Mouse (Mus musculus) heart, adult 11 months (tissue): ENCODE measurements around the gene Ltbp1.

Experiments used
- DNase-seq: peaks from one replicate; pipeline ENCODE4 v3.0.0; 2022

Gene Ltbp1

GRCm38 (mm10) chr17:75179001-75179400 lies 173.6 kb downstream of the Ltbp1 start:
- peak; percentile 73 for DNase-seq

DNA sequence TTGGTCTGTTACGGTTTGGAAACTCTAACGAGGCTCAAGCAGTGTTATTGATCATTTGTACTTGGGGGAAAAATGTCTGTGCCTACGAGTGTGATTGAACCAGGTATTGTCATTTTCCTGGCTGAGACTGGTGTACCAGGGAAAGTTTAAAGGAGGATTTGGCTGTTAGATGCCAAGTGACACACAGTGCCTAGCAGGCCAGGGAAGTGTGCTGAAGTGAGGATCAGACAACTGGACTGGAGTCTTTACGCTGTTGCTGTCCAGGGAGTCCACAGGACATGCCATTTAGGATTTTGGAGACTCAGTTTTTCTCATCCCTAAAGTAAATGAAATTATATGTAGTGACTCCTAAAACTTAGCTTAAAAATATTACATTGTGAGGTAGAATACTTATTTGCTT lies 174.9 kb downstream of the Ltbp1 start:
- peak; percentile 66 for DNase-seq

DNA sequence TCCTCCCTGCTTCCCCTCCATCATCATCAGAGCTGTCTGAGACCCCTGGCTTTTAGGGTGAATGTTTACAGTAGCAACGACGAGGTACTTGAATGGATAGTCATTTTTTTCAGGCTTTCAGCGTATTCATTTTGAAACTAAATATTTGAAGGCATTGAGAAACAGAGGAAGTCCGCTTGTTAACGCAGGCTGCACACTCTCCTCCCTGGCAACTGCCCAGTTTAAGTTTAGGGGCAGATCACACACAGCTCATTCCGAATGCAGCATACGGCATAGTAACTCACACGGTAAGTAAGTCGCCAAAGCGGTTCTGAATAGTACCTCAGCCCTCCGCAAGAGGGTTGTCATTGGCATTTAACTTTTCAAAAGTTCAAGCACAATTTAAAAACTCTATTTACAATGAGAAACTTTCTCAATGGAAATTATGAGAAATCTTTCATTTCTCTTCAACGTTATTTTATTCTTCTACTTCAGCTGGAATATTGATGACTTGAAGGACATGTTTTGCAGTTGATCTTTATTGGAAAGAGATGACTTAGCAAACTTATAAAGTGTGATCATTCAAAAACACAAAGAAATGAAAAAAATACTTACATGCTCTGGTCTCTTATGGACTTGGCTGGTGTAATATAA lies 175.7 kb downstream of the Ltbp1 start:
- peak; percentile 81 for DNase-seq

GRCm38 (mm10) chr17:75182319-75183001 lies 177.1 kb downstream of the Ltbp1 start:
- DNase-seq, result peak; percentile 66

GRCm38 (mm10) chr17:75186732-75187509 lies 181.6 kb downstream of the Ltbp1 start:
- DNase-seq, result peak; percentile 64

DNA sequence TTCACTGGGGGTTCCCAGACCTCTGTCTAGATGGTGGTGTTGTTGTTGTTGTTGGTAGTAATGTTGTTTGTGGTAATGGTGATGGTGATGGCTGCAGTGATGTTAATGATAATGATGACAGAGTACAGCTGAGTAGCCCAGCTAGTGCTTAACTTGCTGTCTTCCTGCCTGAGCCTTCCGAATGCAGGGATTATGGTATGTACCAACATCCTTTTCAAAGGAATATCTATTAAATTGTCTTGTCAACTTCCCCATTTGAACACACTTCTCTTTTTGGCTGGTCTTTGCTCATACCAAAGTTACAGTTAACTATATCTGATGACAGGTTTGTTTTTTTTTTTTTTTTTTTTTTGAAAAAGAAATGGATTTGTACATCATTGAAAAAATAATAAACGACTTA lies 191.6 kb downstream of the Ltbp1 start:
- DNase-seq, result peak; percentile 80

DNA sequence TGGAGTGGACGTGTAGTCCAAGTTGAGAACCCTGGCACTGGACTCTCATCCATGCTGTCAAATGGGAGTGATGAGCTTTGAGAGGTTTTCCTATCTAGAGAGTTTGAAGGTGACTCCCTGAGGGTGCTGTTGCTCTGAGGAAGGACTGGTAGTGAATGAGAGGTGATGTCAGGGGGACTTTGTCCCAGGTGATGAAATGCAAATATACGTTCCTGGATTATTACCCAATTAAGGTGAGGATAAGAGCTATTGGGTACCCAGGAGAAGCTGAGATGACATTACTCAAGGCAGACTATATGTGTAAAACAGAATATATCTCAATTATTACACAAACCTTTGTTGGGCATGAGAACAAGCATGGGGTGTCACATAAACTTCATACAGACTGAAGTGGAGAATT lies 193.4 kb downstream of the Ltbp1 start:
- no peak for DNase-seq

DNA sequence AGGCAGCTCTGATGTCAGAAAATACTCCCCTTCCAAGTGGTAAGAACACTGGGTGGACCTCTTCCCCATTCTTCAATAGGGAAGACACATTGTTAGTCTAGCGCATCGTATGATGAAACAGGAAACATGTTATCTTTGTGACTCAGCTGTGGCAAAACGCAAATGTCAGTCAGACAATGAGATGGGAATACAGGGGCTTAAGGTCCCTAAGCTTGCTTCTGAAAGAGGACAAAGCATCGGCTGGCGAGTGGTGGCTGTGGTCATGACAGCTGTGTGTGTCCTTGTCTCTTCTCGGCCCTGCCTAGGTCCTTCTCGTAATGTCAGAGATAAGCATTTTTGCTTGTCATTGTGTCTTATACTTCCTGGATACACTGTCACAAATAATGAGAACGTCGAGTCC lies 194.3 kb downstream of the Ltbp1 start:
- peak; percentile 88 for DNase-seq

GRCm38 (mm10) chr17:75202314-75202713 lies 196.9 kb downstream of the Ltbp1 start:
- no peak for DNase-seq

GRCm38 (mm10) chr17:75204065-75204464 lies 198.7 kb downstream of the Ltbp1 start:
- no peak for DNase-seq

DNA sequence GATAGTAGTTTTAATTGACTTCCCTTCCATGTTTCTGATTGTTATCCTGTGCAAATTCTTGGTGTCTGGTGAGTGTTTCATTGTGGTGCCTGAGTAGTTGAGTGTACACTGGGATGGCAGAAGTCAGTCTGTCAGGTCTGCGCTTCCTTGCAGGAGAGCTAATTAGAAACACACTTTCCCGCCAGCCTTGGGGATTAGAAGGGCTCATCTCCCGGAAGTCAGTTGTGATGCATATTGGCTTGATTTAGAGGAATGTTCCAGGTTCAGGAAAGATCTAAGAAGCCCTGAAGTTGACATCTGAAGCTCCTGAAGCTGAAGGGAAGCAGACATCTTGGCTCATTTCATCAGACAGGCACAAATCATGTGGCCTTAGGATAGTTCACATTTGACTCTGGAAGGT lies 200.9 kb downstream of the Ltbp1 start:
- no peak for DNase-seq

GRCm38 (mm10) chr17:75208164-75208698 lies 202.9 kb downstream of the Ltbp1 start:
- no peak for DNase-seq

DNA sequence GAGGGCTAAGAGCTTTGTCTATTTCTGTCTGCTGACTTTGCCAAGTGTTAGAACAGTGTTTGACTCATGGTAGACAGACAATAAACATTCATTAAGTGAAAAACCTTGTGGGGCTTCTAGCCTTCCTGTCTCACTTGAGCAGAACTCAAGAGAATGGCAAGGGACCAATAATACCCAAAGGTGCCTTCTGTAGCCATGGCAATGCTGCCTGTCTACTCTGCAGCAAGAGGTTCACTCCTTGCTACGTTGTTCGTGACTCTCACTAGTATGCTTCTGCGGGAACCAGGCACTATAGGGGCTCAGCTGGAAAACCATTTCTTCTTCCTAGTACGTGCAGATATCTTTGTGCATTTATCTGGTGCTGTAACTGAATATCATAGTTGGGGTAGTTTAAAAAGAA lies 205.2 kb downstream of the Ltbp1 start:
- DNase-seq, result no peak

GRCm38 (mm10) chr17:75216362-75216761 lies 211.0 kb downstream of the Ltbp1 start:
- no peak for DNase-seq

DNA sequence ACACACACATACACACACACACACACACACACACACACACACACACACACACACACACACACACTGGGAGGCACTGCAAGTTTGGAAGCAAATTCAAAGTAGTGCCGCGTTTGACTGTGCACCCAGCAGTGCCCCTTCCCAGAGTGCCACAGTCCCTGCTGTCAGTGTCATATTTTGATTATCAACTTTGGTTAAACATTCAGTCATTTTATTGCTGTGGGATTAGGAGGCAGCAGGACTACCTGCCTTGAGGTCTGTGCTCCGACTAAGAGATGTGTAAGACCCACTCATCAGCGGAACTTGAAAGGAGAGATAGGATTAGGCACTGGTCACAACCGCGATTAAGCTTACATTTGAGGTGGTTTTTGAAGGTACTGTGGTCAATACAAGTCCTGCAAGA lies 213.3 kb downstream of the Ltbp1 start:
- DNase-seq, result no peak

DNA sequence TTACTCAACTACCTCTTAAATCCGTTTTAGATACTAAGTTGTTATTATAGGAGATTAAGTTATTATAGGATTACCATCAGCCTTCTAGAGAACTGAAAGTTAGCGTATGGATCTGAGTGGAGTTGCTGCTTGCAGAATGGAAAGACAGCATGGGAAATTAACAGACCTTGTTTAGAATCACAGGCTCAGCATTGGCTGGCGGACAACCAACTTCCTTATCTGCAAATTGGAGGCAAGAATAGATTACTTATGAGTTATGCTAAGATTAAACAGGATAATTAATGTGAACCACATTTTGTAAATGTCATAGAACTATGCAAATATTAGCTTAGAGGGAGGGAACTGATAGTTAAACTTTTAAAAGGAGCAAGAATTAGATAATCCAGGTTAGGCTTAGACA lies 223.0 kb downstream of the Ltbp1 start:
- DNase-seq, result no peak

GRCm38 (mm10) chr17:75233206-75233605 lies 227.8 kb downstream of the Ltbp1 start:
- DNase-seq, result no peak

GRCm38 (mm10) chr17:75233923-75234322 lies 228.6 kb downstream of the Ltbp1 start:
- no peak for DNase-seq

- DNase-seq, result peak; percentile 82
Observed at GRCm38 (mm10) chr17:75235781-75236180, 230.4 kb downstream of the Ltbp1 start.

DNA sequence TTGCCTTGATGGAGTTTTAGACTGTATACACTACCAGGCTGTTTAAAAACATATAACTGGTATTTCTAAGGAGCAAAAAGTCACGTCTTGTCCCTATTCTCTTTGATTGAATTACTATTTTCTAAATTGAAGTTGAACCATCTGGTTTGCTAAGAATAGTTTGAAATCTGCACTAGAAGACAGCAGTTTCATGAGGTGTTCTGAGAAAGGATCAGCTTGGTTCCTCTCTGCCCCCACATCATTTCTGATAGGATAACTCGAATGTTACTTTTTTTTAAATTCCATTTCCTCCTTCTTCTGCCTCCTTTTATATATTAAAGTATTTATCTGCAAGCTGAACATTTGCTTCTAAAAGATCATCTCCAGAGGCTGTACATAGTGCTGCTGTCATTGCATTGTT lies 231.2 kb downstream of the Ltbp1 start:
- no peak for DNase-seq

DNA sequence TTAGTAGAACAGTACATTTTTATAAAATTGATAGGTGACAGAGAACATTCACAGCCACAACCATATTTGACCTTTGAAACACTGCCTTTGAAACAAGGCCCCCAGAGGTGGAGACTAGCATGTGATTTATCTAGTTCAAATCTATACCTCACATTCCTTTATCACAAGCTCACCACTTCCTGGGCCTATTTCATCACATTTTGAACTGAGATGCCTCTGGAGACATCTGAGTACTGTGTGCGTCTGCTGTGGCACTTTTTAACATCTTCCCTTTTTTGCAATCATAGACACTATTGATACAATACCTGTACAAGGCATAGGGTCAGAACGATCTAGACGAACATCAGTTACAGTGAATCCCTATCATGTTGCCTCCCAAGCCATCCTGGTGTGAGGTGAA lies 232.1 kb downstream of the Ltbp1 start:
- no peak for DNase-seq

DNA sequence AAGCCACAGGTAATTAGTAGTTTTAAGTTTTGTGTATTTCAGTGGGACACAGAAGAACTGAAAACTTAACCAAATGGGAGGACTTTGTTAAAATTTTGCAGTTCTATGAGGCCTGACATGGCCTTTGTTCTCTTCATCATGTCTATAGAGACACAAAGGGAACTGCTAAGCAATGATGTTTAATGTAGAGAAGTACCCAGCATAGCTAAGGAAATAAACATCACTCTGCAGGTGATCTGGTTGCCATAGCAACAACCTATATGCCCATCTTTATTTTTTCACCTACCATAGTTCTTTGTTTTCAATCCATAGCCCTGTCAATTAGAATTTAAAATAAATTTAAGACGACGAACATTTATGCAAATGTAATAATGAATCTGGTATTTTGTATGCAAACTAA lies 233.3 kb downstream of the Ltbp1 start:
- no peak for DNase-seq

- no peak for DNase-seq
Observed at GRCm38 (mm10) chr17:75239545-75239944, 234.2 kb downstream of the Ltbp1 start.

DNA sequence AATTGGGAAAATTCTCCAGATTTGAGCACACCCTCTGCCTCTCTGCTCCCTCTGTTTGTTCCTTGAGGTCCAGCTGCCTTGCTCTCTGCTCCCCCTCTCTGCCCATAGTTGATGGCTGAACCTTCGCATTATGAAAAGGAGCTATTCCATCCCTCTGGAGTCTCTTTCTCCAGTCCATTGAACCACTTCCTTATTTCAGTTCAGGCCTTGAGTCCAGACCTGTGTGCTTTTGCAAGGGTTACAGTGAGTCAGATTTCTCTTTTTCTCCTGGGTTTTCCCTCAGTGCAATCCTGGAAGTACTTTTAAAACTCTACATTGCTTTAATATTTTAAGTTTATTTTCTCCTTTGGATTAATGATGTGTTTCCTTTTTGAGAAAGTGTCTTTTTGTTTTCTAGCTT lies 236.7 kb downstream of the Ltbp1 start:
- no peak for DNase-seq
